Mouse (Mus musculus): Measurements from ENCODE around the gene Zbtb1.

DNA sequence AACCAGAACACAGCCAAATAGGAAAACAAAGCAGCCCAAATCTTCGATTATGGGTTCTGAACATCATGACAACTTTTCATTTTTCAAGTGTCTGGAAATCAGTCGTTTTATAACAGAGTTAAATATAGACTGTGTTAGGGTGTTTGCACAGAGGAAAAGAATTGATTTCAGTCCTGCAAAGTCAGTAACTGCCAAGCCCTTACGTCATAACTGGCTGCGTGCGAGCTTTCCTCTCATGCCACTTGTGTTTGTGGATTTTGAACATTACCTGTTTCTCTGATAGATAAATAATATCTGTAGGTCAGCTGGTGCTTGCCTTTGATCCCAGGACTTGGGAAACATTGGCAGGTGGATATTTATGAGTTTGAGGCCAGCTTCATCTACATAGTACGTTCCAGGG is 61.4 kb downstream of the Zbtb1 start:
- no peak for TF ChIP-seq EP300 (IDR thresholded peaks at IDR 0.05)
- TF ChIP-seq CTCF (IDR thresholded peaks at IDR 0.05) = no peak
